ENCODE assay signal across 8 mouse cellular contexts in the genomic region with DNA sequence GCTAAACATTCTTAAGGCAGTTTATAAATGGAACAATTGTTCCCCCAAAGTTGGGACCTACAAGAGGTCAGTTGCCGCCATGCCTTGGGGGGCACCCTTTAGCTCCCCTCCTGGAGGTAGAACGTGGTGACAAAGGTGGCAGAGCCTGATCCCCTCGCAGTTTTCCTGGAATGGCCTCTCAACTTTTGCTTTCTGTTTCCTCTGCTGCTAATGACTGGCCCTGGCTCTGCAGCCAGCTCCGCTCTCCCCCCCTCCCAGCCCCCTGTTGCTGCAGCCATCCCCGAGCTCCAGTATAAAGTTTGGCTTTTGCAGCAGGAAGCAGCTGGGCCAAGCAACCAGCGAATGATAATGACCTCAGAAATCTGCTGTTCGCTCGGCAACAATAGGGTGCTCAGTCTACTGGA.
DNase-seq lines count a peak whose midpoint lies in the region; ATAC-seq and TF ChIP-seq lines count a peak whose summit lies in the region.
"Had no signal": no experiment of that assay in that cellular context is flagged by ENCODE, and none has a peak within 500 bp of the region (broad histone marks: within the 10 kb centered on the region; RNA-seq: fewer than 3 reads in every experiment).

No protein-coding gene starts in this region.

- ATAC-seq in Patski, result peak; percentile 37
- ATAC-seq in hindbrain, embryonic 14.5 days (ENCODE audit: low FRiP score), result peak; percentile 74
- ATAC-seq in limb, embryonic 13.5 days (ENCODE audit: low FRiP score, low read depth), result peak; percentile 49; the same call in 1 of the 2 replicates
- no peak; the same call in 1 of the 2 replicates for ATAC-seq in midbrain, embryonic 14.5 days (ENCODE audit: low FRiP score, low TSS enrichment)

- no peaks in the 10 kb centered on the region for H3K4me1 ChIP-seq in bone marrow, adult 2 months (ENCODE audit: control insufficient read depth, insufficient read depth, low read length)
- H3K4me1 ChIP-seq in hindbrain, embryonic 14.5 days (replicated peaks; ENCODE audit: control insufficient read depth, insufficient read depth, low read length), result peaks cover 65% of the 10 kb centered on the region
- H3K4me1 ChIP-seq in limb, embryonic 13.5 days, result peaks cover 57% of the 10 kb centered on the region
- H3K4me1 ChIP-seq in midbrain, embryonic 14.5 days (ENCODE audit: control insufficient read depth, insufficient read depth, low read length), result peaks cover 51% of the 10 kb centered on the region

- peaks cover 6% of the 10 kb centered on the region; the same call in 1 of the 2 replicates for H3K36me3 ChIP-seq in hindbrain, embryonic 14.5 days (replicated peaks; ENCODE audit: control insufficient read depth, insufficient read depth)
- H3K36me3 ChIP-seq in limb, embryonic 13.5 days, result no peaks in the 10 kb centered on the region
- H3K36me3 ChIP-seq in midbrain, embryonic 14.5 days (ENCODE audit: control insufficient read depth, insufficient read depth, low read length), result no peaks in the 10 kb centered on the region; the same call in 1 of the 2 replicates

- H3K4me3 ChIP-seq in bone marrow, adult 2 months (replicated peaks; ENCODE audit: control insufficient read depth, low read depth, low read length), result peak overlapping the region; percentile 45
- H3K4me3 ChIP-seq in gastrocnemius, adult 2 months, result peak overlapping the region; percentile 75
- H3K4me3 ChIP-seq in hindbrain, embryonic 14.5 days (replicated peaks; ENCODE audit: low read length), result no peak overlapping the region
- H3K4me3 ChIP-seq in limb, embryonic 13.5 days, result peak overlapping the region; percentile 22
- no peak overlapping the region for H3K4me3 ChIP-seq in midbrain, embryonic 14.5 days (replicated peaks; ENCODE audit: low read depth, low read length)
- H3K4me3 ChIP-seq: erythroblast, embryonic 14.5 days had no signal

- no peaks in the 10 kb centered on the region for H3K9me3 ChIP-seq in hindbrain, embryonic 14.5 days (ENCODE audit: control insufficient read depth, low read length)
- H3K9me3 ChIP-seq in limb, embryonic 13.5 days, result no peaks in the 10 kb centered on the region
- H3K9me3 ChIP-seq in midbrain, embryonic 14.5 days (ENCODE audit: control insufficient read depth, low read length), result no peaks in the 10 kb centered on the region

- peak; percentile 56 for DNase-seq in Patski (ENCODE audit: low read depth, low spot score)
- DNase-seq in gastrocnemius, adult 2 months, result peak; percentile 50
- peak; percentile 67 for DNase-seq in hindbrain, embryonic 14.5 days (ENCODE audit: low spot score)
- DNase-seq in midbrain, embryonic 14.5 days, result peak; percentile 79
- no peak for DNase-seq in c-Kit-positive CD71-positive TER-119-positive erythroid progenitor cells, embryonic 14.5 days (ENCODE audit: low spot score)

- POLR2A ChIA-PET in Patski (lab: Charles Lee), result interaction anchor here (0.7 kb wide), 2 partner anchors 60 to 200 kb away, joined by 3 read pairs; no protein-coding TSS in a partner anchor

- intact Hi-C loops in gastrocnemius, adult 2 months (cut with DNase I), result no loop called here

- CTCF ChIA-PET in Patski (lab: Charles Lee), result no interaction called here

- in situ Hi-C loops in Patski (cut with MboI; ENCODE audit: low pct_unique_long_range_greater_than_20kb), result loop anchor here (10.0 kb wide), 1 partner anchor 188 kb away; no protein-coding TSS in a partner anchor

- TF ChIP-seq POLR2A in bone marrow, adult 2 months (IDR thresholded peaks at IDR 0.05; ENCODE audit: borderline replicate concordance, control insufficient read depth, low read depth, low read length), result no peak

- no peak for TF ChIP-seq CTCF in Patski (IDR thresholded peaks at IDR 0.05)
- no peak for TF ChIP-seq CTCF in bone marrow, adult 2 months (IDR thresholded peaks at IDR 0.05; ENCODE audit: control insufficient read depth, insufficient read depth, low read length)
- TF ChIP-seq CTCF in gastrocnemius, adult 2 months (IDR thresholded peaks at IDR 0.05), result no peak

- 6% methylated on average over 8 of the region's 8 CpGs for WGBS in bone marrow, adult 2 months
- WGBS in hindbrain, embryonic 14.5 days, result 1% methylated on average over 8 of the region's 8 CpGs
- 5% methylated on average over 8 of the region's 8 CpGs for WGBS in limb, embryonic 13.5 days
- whole genome bisulfite sequencing in midbrain, embryonic 14.5 days, result 3% methylated on average over 8 of the region's 8 CpGs

- no peak overlapping the region for H3K27ac ChIP-seq in bone marrow, adult 2 months (ENCODE audit: control insufficient read depth, insufficient read depth, low read depth, low read length, poor library complexity)
- peak overlapping the region; percentile 84 for H3K27ac ChIP-seq in gastrocnemius, adult 2 months
- H3K27ac ChIP-seq in hindbrain, embryonic 14.5 days, result peak overlapping the region; percentile 78
- H3K27ac ChIP-seq in limb, embryonic 13.5 days, result peak overlapping the region; percentile 72
- H3K27ac ChIP-seq in midbrain, embryonic 14.5 days (replicated peaks; ENCODE audit: low read depth, low read length), result peak overlapping the region; percentile 63; the same call in 1 of the 2 replicates

- H3K4me2 ChIP-seq in hindbrain, embryonic 14.5 days (replicated peaks), result peak overlapping the region; percentile 40
- peak overlapping the region; percentile 59 for H3K4me2 ChIP-seq in limb, embryonic 13.5 days (replicated peaks)
- peak overlapping the region; percentile 27 for H3K4me2 ChIP-seq in midbrain, embryonic 14.5 days (ENCODE audit: low read length)

- H3K9ac ChIP-seq in hindbrain, embryonic 14.5 days, result peak overlapping the region; percentile 37; the same call in 1 of the 2 replicates
- peak overlapping the region; percentile 55 for H3K9ac ChIP-seq in limb, embryonic 13.5 days
- no peak overlapping the region for H3K9ac ChIP-seq in midbrain, embryonic 14.5 days (replicated peaks; ENCODE audit: low read length)

- H3K27me3 ChIP-seq in Patski, result no peaks in the 10 kb centered on the region
- no peaks in the 10 kb centered on the region for H3K27me3 ChIP-seq in hindbrain, embryonic 14.5 days (ENCODE audit: control insufficient read depth, insufficient read depth, low read length)
- H3K27me3 ChIP-seq in limb, embryonic 13.5 days, result no peaks in the 10 kb centered on the region
- H3K27me3 ChIP-seq in midbrain, embryonic 14.5 days (ENCODE audit: control insufficient read depth, insufficient read depth, low read length), result no peaks in the 10 kb centered on the region

Comparison
In these comparisons a context has a peak if more than half of its experiments do, and no peak if none do; other contexts are left out.
1. H3K4me3 ChIP-seq: peak in bone marrow, adult 2 months (single experiment), gastrocnemius, adult 2 months (single experiment) and limb, embryonic 13.5 days (single experiment); none in hindbrain, embryonic 14.5 days (single experiment) and midbrain, embryonic 14.5 days (single experiment).
2. Peak in every context shown above with its lines, with median percentiles within 50 percentile points of each other: H3K4me2 ChIP-seq.